Mouse (Mus musculus): Measurements from ENCODE around the gene Eif2b3.

The Eif2b3 gene

DNA sequence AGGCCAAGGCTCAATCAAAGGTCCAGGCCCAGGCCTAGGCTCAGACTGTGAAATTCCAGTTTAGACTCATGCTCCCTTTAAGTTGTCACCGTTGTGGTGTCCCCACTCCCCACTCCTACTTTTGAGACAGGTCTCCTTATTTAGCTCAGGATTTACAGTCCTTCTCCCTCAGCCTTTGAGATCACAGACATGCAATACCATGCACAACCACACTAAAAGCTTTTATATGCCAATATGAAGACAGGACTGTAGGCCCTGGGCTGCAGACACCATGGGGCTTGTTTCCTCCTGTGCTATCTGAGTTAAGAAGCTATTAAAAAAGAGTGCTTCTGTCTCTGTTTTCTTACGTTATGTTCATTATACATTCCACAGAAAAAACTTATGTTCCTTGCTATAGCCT is 1.5 kb upstream of the Eif2b3 start:
- peak; percentile 34 for DNase-seq (ENCODE audit: low read depth)

DNA sequence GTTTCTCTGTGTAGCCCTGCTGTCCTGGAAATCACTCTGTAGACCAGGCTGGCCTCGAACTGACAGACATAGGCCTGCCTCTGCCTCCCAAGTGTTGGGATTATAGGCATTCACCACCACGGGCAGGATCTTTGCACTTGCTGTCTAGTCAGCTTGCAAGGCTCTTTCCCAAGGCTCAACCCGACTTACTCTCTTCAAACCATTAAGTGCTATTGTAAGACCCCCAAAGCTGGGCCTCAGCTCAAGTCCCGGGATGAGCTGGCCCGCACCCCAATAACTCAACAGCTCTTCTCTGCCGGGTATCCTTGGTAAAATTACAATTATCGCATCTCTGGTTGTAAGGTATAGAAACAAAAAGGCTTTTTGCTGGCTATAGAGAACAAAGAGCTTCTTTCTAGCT is 875 bp upstream of the Eif2b3 start:
- no peak for DNase-seq (ENCODE audit: low read depth)

DNA sequence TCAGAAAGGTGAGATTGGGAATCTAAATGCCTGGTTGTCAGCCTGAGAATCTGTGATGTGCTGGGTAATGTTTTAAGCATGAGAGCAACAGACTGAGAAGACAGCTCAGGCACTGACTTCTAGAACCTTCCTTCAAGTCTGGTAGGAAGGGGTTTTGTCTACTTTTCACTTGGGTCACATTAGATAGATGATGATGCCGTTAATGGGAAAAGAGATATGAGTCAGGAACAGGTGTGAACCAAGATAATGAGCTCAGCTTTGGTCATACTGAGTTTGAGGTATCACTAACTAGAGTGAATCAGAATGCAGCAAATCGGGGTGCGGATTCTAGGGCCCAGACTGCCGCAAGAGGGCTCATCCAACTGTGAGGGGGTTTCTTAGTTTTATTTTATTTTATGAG is 4.3 kb downstream of the Eif2b3 start:
- no peak for DNase-seq (ENCODE audit: low read depth)

DNA sequence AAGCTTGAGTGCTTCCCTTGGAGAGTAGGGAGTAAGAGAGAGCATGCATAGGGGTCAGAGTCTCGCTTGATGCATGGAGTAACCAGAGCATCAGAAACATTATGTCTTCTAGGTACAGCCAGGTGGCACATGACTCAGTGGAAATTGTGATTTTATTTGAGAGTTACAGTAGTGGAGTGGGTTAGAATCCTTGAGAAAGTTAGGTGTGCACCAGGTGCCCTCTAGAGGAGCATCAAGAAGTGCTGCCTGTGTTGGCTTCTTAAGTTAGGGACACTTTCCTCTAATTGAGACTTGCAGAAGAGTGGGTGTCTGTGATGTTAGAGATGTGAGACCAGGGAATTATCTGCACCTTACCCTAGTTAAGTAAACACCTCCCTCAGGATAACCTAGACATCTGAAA is 11.9 kb downstream of the Eif2b3 start:
- DNase-seq (ENCODE audit: low read depth), result peak; percentile 32

DNA sequence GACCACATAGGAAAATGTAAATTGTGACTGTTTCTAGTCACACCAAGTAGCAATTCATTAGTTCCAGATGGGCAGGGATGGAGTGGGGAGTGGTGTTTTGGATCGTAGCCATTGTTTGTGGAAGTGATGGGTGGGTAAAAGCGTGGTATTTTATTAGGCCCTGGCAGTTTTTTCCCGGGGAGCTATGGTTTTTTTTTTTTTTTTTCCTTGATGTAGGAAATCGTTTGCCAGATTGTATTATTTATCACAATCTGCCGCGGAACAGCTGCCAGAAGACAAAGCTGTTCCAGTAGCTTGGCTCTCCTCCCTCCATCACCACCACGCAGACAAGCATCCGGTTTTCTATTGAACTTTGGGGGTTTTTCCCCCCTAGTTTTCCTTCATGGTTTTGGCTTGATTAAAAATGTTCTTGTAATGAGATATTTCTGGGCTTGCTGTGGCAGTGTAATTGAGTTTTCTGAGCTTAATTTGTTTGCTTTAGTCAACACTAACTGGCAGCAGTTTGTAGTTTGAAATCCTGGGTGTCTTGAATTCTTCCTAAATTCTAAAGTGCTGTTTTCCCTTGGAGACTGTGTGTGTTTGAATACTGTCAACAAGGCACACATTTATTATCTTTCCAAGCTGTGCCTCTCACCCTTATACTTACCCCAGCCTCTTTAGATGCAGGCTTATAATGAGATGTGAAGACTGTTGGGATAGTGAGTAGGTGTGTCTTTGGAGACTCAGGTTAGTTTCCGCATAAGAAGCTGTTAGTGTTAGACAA is 20.9 kb downstream of the Eif2b3 start:
- peak; percentile 63 for DNase-seq (ENCODE audit: low read depth)

DNA sequence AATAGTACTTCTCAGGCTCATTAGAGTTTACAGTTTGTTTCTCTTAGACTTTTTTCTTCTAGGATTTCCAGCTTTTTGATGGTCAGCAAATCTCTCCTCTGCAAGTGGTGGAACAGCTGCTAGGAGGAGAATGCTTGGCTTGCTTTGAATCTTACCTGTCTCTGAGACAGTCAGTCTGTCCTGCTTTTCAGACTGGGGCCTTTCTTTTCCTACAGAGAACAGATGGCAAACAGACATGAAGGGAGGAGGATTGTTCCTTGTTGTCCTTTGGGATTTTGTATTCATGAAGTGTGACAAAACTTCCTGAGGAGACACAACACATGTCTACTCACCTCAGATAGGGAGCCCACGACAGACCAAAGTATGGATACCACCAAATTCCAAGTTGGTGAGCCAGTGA is 21.6 kb downstream of the Eif2b3 start:
- no peak for DNase-seq (ENCODE audit: low read depth)

DNA sequence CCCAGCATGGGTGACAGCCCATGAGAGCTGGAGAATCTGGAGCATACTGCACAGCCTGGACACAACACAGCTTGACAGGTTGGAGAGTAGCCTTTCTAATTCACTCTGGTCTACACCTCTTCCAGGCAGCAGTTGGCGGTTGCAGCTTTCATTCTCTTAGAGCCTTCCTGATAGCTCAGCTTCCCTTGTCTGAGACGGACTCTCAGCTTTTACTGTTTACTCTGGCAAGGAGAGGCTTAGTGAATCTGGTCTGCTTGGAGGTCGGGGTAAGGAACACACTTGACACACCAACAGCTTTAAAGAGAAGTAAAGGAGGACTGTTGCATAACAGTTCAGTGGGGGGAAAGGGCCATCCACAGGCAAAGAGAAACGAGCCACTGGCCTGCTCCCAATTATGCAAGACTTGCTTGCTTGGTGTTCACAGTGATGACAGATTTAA is 22.1 kb downstream of the Eif2b3 start:
- DNase-seq (ENCODE audit: low read depth), result peak; percentile 59

DNA sequence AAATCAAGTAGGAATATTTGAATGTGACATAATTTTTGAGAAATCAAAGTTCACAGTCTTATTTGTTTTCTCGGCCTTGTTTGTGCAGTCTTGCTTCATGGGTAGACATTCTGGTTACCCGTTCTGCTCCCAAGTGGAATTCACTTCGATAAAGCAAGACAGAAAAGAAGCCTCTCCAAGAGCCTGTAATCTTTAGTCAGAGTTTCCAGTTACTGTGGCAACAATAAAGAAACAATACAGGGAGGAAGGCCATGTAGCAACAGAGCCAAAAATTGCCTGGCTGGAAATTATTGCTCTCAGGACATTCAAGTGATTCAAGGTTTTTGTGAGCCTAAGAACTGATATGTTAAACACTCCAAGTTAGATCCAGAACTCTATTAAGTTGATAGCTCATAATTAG is 29.6 kb downstream of the Eif2b3 start:
- peak; percentile 45 for DNase-seq (ENCODE audit: low read depth)

DNA sequence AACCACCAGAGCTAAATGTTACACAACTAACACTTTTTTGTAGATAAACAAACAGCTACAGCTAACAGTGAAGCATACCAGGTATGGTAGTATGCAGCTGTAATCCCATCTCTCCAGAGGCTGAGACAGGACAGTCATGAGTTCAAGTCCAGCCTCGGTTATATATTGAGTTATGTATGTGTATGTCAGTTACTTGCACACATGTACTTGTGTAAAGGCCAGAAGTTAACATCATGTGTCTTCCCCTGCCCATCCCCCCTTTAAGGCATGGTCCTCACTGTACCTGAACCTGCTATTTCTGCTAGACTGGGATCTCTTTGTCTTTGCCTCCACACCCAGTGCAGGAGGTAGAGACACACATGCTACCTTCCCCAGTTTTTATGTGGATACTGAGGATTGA is 30.3 kb downstream of the Eif2b3 start:
- no peak for DNase-seq (ENCODE audit: low read depth)

DNA sequence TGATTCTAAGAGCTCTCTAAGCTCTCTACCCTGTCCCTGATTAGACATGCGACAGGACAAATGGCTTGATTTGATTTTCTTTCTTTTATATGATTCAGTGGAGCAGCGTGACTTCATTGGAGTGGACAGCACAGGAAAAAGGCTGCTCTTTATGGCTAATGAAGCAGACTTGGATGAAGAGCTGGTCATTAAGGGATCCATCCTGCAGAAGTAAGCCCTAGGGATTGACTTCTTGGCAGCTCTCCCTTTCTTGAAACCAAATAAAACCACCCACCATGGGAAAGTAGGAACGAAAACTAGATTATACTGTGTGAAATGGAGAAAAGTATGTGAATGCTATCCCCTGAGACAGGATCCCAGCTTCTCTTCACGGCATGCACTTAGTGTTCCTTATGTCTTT is 33.4 kb downstream of the Eif2b3 start:
- DNase-seq (ENCODE audit: low read depth), result no peak

DNA sequence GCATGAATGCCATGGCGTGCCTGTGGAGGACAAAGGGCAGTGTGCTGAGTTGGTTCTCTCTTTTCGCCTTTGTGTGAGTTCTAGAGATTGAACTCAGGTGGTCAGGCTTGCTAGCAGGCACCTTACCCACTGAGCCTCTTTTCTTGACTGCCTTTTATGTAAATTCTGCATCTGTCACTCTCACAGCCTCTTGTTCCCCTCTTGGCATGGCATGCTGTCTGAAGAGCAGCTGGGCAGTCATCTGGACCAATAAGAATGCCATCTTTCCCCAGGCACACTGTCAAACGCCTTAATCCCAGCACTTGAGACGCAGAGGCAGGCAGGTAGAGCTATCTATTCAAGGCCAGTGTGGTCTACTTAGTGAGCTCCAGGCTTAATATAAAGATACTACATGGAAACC is 34.8 kb downstream of the Eif2b3 start:
- DNase-seq (ENCODE audit: low read depth), result no peak

DNA sequence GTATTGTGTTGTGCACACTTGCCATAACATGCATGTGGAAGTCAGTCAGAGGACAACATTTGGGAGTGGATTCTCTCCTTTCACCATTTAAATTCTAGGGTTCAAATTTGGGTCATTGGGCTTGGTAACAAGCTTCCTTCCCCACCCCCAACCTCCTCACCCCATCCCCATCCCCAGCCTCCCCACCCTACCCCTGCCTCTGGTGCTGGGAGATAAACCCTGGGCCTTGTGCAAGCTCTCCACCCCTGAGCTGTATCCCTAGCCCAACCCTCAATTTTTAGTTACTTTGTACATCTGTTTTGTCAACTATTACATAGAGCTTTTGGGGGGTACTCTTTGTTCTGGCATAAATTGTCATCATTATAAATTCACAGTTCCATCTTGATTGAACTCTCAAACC is 36.9 kb downstream of the Eif2b3 start:
- no peak for DNase-seq (ENCODE audit: low read depth)

DNA sequence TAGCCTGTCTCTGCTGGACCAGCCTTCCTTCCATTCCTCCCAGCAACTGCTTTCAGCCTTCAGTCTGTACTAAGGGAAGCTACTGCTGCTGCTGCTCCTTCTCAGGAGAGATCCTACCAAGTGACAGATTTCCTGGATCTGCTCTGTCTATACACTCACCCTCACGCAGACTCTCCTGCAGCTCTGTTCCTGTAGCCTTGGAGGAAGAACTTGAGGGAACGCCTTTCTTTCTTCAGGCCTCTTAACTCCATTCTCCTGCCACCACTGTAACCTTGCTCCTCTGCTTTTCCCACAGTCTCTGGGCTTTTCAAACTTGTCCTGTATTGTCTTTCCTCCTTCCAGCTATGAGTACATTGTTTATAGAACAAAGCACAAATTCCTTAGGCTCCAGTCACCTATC is 37.3 kb downstream of the Eif2b3 start:
- DNase-seq (ENCODE audit: low read depth), result no peak

DNA sequence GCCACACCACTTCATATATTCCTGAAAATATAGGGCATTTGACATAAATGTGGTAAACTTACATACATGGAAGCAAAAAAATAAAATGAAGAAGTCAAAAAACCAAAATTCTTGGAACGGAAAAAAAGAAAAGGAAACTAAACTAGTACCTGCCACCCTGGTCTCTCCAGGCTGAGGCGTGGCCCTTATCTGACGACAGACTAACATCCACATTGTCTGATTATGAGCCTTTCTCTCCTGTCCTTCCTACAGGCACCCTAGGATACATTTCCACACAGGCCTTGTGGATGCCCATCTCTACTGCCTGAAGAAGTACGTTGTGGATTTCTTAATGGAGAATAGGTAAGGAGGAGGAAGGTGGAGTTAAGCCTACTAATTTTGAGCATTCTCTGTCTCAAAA is 39.3 kb downstream of the Eif2b3 start:
- no peak for DNase-seq (ENCODE audit: low read depth)

DNA sequence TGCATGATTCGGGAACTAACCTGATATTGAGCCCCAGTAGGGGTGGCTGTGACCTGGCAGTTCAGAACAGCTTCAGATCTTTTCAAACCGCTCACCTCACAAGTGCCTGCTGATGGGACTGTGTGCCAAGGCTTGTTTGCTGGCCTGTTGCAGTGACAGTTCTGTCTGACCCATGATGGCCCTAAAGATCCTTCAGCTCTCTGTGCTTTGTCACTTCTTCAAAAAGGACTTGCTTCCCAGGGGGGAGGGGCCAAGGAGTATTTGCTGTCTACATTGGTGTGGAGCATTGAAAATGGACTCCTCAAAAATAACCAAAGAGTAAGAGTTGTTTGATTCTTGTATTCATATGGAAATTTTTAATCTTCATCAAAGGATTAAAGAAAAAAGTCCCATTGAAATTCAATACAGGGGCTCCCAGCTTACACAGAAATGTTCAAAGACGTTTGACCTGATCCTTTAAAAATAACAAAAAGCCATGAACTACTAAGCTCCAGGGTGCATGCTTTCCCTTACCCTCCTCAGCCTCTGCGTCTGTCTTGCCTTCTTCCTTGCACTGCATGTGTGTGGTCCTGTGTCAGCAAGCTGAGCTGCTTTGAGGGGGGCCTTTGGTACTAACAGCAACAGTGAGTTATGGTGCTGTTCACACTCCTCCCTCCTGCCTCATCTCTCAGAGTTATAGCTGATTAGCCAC is 43.6 kb downstream of the Eif2b3 start:
- DNase-seq (ENCODE audit: low read depth), result no peak

DNA sequence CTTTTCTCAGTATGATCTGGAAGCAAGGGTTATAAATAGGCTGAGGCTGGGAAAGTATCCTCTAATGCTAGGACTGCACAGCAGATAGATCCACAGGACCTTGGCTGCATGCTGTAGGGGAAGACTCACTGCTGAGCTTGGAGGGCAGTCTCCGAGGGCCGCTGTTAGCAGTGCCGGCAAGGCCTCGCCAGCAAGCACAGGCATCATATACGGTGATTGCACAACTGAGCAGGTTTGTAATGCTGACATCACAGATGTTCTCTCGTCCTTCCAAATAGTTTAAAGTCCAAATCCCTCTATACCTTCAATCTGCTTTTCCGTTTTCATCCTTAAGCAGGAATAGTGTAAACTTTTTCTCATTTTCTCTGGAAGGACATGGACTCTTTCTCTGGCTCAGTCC is 48.8 kb downstream of the Eif2b3 start:
- DNase-seq (ENCODE audit: low read depth), result no peak

DNA sequence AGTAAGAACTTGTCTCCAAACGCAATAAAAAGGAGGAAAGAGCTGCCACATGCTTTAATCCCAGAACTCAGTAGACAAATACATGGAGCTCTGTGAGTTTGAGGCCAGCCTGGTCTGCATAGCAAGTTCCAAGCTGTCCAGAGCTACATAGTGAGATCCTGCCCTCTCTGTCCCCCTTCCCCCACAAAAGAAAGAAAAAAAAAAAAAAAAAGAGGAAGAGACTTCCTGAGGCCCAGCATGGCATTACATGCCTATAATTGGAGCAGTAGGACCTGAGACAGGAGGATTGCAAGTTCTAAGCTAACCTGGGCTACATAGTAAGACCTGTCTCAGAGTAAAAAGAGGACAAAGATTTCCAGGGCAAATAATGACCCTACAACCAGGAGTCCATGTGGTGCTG is 50.4 kb downstream of the Eif2b3 start:
- DNase-seq (ENCODE audit: low read depth), result no peak

DNA sequence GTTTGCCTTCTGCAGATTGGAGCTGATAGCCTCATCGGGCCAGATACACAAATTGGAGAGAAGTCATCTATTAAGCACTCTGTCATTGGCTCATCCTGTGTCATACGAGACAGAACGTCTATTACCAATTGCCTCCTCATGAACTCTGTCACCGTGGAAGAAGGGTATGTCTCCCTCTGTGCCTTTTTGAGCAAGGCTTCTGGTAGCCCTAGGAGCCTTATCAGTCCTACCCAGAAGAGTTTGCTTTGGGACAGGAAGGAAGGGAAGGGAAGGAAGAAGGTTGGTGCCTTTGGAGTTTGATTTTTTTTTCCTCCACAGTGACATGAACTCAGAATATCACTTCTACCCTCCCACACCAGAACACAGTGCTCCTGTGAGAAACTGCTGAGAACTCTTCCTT is 51.4 kb downstream of the Eif2b3 start:
- DNase-seq (ENCODE audit: low read depth), result no peak

DNA sequence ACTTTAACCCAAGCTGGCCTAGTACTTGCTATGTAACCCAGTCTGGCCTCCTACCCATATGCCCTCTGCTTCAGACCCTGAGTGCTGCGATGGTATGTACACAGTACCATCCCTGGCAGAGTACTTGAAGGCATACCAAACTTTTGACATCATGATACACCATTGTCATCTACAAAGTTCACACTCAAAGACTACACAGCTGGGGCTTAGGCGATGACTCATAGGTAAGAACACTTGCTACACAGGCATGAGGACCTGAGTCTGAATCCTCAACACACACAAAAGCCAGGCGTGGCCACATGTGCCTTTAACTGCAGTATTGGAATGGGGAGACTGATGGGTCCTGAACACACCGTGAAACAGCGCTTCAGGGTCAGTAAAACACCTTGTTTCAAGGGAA is 52.0 kb downstream of the Eif2b3 start:
- peak; percentile 16 for DNase-seq (ENCODE audit: low read depth)

DNA sequence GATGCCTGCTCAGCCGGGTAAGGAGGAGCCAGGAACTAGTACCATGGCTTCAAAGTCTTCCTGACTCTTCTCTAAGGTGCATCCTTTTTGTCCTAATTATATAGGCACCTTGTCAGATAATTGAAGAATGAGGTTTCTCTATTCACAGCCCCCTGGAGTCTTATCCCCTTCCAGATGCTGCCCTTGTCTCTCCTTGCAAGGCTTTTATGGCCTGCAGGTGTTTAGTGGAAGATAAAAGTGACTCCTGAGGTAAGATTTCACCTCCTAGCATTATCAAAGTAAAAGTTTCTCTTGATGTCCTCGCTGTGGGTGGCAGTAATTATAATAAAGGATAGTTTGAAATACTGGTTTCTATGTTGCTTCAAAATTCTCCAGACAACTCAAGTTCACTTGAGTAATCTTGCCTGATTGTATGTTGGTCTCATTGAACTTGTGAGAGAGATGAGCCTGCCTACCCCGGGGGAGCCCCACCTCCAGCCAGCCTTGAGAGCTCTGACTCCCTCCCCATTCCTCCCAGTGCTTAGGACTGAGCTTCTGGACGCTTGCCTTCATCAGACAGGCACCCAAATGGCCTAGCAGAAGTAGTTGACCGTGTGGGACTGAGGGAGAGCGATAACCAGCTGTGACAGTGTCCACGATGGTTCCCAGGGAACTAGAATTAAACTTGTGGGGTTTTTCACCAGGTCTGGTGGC is 68.9 kb downstream of the Eif2b3 start:
- no peak for DNase-seq (ENCODE audit: low read depth)

DNA sequence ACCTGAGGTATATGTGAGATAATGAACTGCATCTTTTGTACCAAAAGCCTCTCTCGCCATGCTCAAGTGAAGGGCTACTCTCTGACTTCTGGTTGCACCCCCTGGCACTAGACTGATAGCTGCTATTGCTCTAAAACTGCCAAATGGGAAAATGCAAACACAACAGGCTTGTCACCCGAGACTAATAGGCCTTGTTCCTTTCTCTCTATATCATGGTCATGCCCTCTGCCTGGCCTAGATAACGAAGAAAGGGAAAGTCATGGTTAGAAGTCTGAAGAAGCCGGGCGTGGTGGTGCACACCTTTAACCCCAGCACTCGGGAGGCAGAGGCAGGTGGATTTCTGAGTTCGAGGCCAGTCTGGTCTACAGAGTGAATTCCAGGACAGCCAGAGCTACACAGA is 71.4 kb downstream of the Eif2b3 start:
- no peak for DNase-seq (ENCODE audit: low read depth)

DNA sequence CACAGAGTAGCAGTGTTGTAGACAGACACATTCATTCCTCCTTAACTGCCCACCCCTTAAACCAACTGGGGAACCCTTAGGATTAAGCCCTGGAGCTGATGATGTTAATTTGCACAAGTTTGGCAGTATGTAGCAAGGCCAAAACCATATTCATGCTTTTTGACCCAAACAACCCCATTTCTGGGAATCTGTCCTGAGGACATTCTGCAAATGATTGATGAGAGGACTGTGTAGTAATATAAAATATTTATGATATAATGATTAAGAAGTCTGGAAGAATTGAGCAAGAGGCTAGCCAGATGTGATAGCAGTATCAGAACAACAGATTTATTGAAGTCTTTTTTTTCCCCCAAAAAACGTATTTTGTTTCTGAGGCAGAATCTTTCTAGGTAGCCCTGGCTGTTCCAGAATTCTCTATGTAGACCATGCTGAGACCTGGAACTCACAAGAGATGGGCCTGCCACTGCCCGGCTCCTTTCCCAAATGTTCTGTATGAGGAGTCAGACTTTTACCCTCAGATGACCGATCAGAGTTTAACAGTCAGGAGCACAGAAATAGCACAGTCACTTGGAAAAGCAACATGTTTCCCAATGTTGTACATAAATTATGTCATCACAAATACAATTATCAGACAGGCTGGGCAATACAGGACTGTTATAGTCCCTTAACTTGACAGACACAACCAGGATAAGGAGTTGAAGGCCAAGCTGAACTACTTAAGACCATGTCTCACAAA is 75.6 kb downstream of the Eif2b3 start:
- peak; percentile 61 for DNase-seq (ENCODE audit: low read depth)
